In genomic region chr4:138561986-138562385, GRCm38 (mm10) we compare ENCODE assay signal across 8 mouse cellular contexts.
DNase-seq lines count a peak whose midpoint lies in the region; ATAC-seq and TF ChIP-seq lines count a peak whose summit lies in the region.

No protein-coding gene starts in this region.

- DNase-seq in spleen, adult 18-20 months: peak; percentile 24 to 66
- no peak for DNase-seq in spleen, adult 12 weeks (ENCODE audit: low spot score)
- DNase-seq in embryonic facial prominence, embryonic 10.5 days (ENCODE audit: low spot score): peak; percentile 85
- DNase-seq in heart, adult 2 months: peak; percentile 67 to 82
- DNase-seq in kidney, adult 9 months: peak; percentile 85
- peak; percentile 84 for DNase-seq in neural tube, embryonic 11.5 days (ENCODE audit: low spot score)
- peak; percentile 88 for DNase-seq in stomach, postnatal 0 days (ENCODE audit: low spot score)

- peak; percentile 15; the same call in 1 of the 2 replicates for ATAC-seq in limb, embryonic 13.5 days (ENCODE audit: low FRiP score, low read depth)
- peak; percentile 55; the same call in 1 of the 2 replicates for ATAC-seq in neural tube, embryonic 11.5 days (ENCODE audit: insufficient read depth, low FRiP score, low TSS enrichment)
- ATAC-seq in stomach, postnatal 0 days (ENCODE audit: low FRiP score, low TSS enrichment): peak; percentile 83

- WGBS in embryonic facial prominence, embryonic 10.5 days: 9% methylated on average over 8 of the region's 8 CpGs
- WGBS in heart, adult 2 months: 13% methylated on average over 8 of the region's 8 CpGs
- WGBS in limb, embryonic 13.5 days: 16% methylated on average over 8 of the region's 8 CpGs
- WGBS in neural tube, embryonic 11.5 days: 9% methylated on average over 7 of the region's 8 CpGs
- WGBS in stomach, postnatal 0 days: 7% methylated on average over 8 of the region's 8 CpGs

- TF ChIP-seq EP300 in heart, adult 2 months (IDR thresholded peaks at IDR 0.05; ENCODE audit: insufficient read depth, low read depth, low read length): peak; percentile 66; the same call in 1 of the 2 replicates
- no peak for TF ChIP-seq EP300 in stomach, postnatal 0 days (optimal IDR thresholded peaks at IDR 0.05)

- H3K36me3 ChIP-seq in embryonic facial prominence, embryonic 10.5 days (replicated peaks): no peaks in the 10 kb centered on the region
- H3K36me3 ChIP-seq in heart, adult 2 months (ENCODE audit: control insufficient read depth, insufficient read depth, low read length): no peaks in the 10 kb centered on the region
- H3K36me3 ChIP-seq in limb, embryonic 13.5 days: no peaks in the 10 kb centered on the region
- no peaks in the 10 kb centered on the region for H3K36me3 ChIP-seq in neural tube, embryonic 11.5 days (ENCODE audit: control insufficient read depth, insufficient read depth, low read length)
- H3K36me3 ChIP-seq in stomach, postnatal 0 days (ENCODE audit: control insufficient read depth, insufficient read depth, low read length): no peaks in the 10 kb centered on the region

- no peaks in the 10 kb centered on the region for H3K9me3 ChIP-seq in embryonic facial prominence, embryonic 10.5 days
- H3K9me3 ChIP-seq in limb, embryonic 13.5 days: no peaks in the 10 kb centered on the region
- no peaks in the 10 kb centered on the region for H3K9me3 ChIP-seq in neural tube, embryonic 11.5 days (ENCODE audit: control insufficient read depth, low read length)
- no peaks in the 10 kb centered on the region for H3K9me3 ChIP-seq in stomach, postnatal 0 days (ENCODE audit: control insufficient read depth, low read length)

- no peaks in the 10 kb centered on the region for H3K79me2 ChIP-seq in heart, adult 2 months (replicated peaks; ENCODE audit: control insufficient read depth, insufficient read depth, low read length)

- no peak for TF ChIP-seq POLR2A in heart, adult 2 months (IDR thresholded peaks at IDR 0.05; ENCODE audit: insufficient read depth, low read depth, low read length)

- H3K27me3 ChIP-seq in embryonic facial prominence, embryonic 10.5 days (replicated peaks; ENCODE audit: low read depth, poor library complexity, severe bottlenecking): peaks cover 45% of the 10 kb centered on the region
- no peaks in the 10 kb centered on the region for H3K27me3 ChIP-seq in heart, adult 2 months (ENCODE audit: control insufficient read depth, insufficient read depth, low read length)
- H3K27me3 ChIP-seq in limb, embryonic 13.5 days: peaks cover 7% of the 10 kb centered on the region
- peaks cover 2% of the 10 kb centered on the region; the same call in 1 of the 2 replicates for H3K27me3 ChIP-seq in neural tube, embryonic 11.5 days (ENCODE audit: control insufficient read depth, insufficient read depth, low read length)
- H3K27me3 ChIP-seq in stomach, postnatal 0 days (ENCODE audit: control insufficient read depth, insufficient read depth, low read length): no peaks in the 10 kb centered on the region

- H3K9ac ChIP-seq in heart, adult 2 months (ENCODE audit: low read depth, low read length): no peak overlapping the region
- no peak overlapping the region for H3K9ac ChIP-seq in limb, embryonic 13.5 days
- H3K9ac ChIP-seq in neural tube, embryonic 11.5 days (ENCODE audit: low read length): no peak overlapping the region
- H3K9ac ChIP-seq in stomach, postnatal 0 days (ENCODE audit: low read length): no peak overlapping the region

- no peak overlapping the region for H3K4me3 ChIP-seq in embryonic facial prominence, embryonic 10.5 days
- H3K4me3 ChIP-seq in heart, adult 2 months: no peak overlapping the region
- no peak overlapping the region for H3K4me3 ChIP-seq in limb, embryonic 13.5 days
- no peak overlapping the region for H3K4me3 ChIP-seq in neural tube, embryonic 11.5 days (ENCODE audit: low read depth, low read length)
- H3K4me3 ChIP-seq in stomach, postnatal 0 days (ENCODE audit: low read depth, low read length): no peak overlapping the region

- H3K27ac ChIP-seq in embryonic facial prominence, embryonic 10.5 days (replicated peaks): no peak overlapping the region
- H3K27ac ChIP-seq in heart, adult 2 months: no peak overlapping the region
- H3K27ac ChIP-seq in limb, embryonic 13.5 days: no peak overlapping the region
- H3K27ac ChIP-seq in neural tube, embryonic 11.5 days (ENCODE audit: low read depth, low read length): no peak overlapping the region
- no peak overlapping the region for H3K27ac ChIP-seq in stomach, postnatal 0 days (replicated peaks)

- TF ChIP-seq CTCF in heart, adult 2 months (IDR thresholded peaks at IDR 0.05): peak; percentile 74
- TF ChIP-seq CTCF in stomach, postnatal 0 days (IDR thresholded peaks at IDR 0.05; ENCODE audit: low read depth): peak; percentile 94

- H3K4me2 ChIP-seq in limb, embryonic 13.5 days (replicated peaks): no peak overlapping the region
- H3K4me2 ChIP-seq in neural tube, embryonic 11.5 days (ENCODE audit: low read depth): no peak overlapping the region
- H3K4me2 ChIP-seq in stomach, postnatal 0 days (replicated peaks; ENCODE audit: low read depth): no peak overlapping the region

- peaks cover 9% of the 10 kb centered on the region for H3K4me1 ChIP-seq in embryonic facial prominence, embryonic 10.5 days
- no peaks in the 10 kb centered on the region; the same call in 1 of the 2 replicates for H3K4me1 ChIP-seq in heart, adult 2 months (ENCODE audit: control insufficient read depth, insufficient read depth, low read length)
- H3K4me1 ChIP-seq in limb, embryonic 13.5 days: no peaks in the 10 kb centered on the region
- H3K4me1 ChIP-seq in neural tube, embryonic 11.5 days (ENCODE audit: control insufficient read depth, insufficient read depth, low read length): no peaks in the 10 kb centered on the region
- H3K4me1 ChIP-seq in stomach, postnatal 0 days (replicated peaks; ENCODE audit: control insufficient read depth, insufficient read depth): no peaks in the 10 kb centered on the region

- intact Hi-C loops in heart, adult 2 months (cut with DNase I): loop anchor here (1.0 to 5.0 kb wide), 3 partner anchors 55 to 135 kb away; no protein-coding TSS in a partner anchor

Comparison
In these comparisons a context has a peak if more than half of its experiments do, and no peak if none do; other contexts are left out.
1. ATAC-seq: peak in every context shown above with its lines; median percentile 83 in stomach, postnatal 0 days; 55 in neural tube, embryonic 11.5 days; 15 in limb, embryonic 13.5 days.